Comparison of ENCODE assay signal across 21 mouse cellular contexts in the genomic region with DNA sequence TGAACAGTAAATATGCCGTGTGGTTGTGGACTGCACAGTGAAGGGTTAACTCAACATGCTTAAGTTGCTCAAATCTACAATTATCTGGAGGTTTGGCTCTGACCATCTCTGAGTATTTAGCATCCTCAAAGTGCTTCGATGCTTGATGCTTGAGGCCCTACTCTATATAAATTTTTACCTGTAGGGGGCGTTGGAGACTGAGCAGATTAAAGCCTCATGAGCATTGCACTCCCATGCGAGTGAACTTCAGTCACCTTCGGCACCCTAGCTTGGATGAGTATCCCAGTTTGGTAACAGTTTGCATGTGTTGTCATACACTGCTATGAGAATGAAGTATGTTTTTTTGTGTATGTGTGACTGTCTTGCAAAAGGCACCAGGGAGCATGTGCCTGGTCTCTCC. TPM values are rescaled to one million over a fixed set of nuclear protein-coding genes. Genes with fewer than 3 reads are reported as not detected.
A peak's percentile ranks its signal among the peaks of the same experiment; 100 is the strongest.
DNase-seq lines count a peak whose midpoint lies in the region; TF ChIP-seq lines count a peak whose summit lies in the region.
"Had no signal": no experiment of that assay in that cellular context is flagged by ENCODE, and none has a peak within 500 bp of the region (broad histone marks: within the 10 kb centered on the region; RNA-seq: fewer than 3 reads in every experiment).

No protein-coding gene starts in this region.

- no peak overlapping the region for H3K4me3 ChIP-seq in layer of hippocampus, adult 2 months
- H3K4me3 ChIP-seq: forebrain, embryonic 12.5 days; hindbrain, embryonic 13.5 days; midbrain, embryonic 15.5 days; neural tube, embryonic 12.5 days; stomach, embryonic 15.5 days had no signal

- TF ChIP-seq CTCF in layer of hippocampus, adult 2 months (conservative IDR thresholded peaks at IDR 0.05): peak; percentile 64

- no peak overlapping the region for H3K27ac ChIP-seq in layer of hippocampus, adult 2 months
- H3K27ac ChIP-seq: forebrain, embryonic 12.5 days; hindbrain, embryonic 13.5 days; macrophage; midbrain, embryonic 15.5 days; neural tube, embryonic 12.5 days; stomach, embryonic 15.5 days had no signal

- DNase-seq in embryo, embryonic 10.5 days (ENCODE audit: low spot score): peak; percentile 23
- DNase-seq in embryo, embryonic 10 days (ENCODE audit: low spot score): no peak
- DNase-seq in layer of hippocampus, adult 2 months (ENCODE audit: low spot score in 2 of 2): no peak
- no peak for DNase-seq in layer of hippocampus, postnatal 36 days
- peak; percentile 22 for DNase-seq in A20 (ENCODE audit: low read depth, low spot score)
- DNase-seq in c-Kit-positive CD71-negative TER-119-negative erythroid progenitor cells, embryonic 14.5 days (ENCODE audit: low read depth): peak; percentile 3
- DNase-seq in right cerebral cortex, adult 2 months (ENCODE audit: low spot score in 2 of 2): no peak
- DNase-seq in cerebellum, postnatal 10 days: no peak
- DNase-seq: cerebellum, adult 2 months; gastrocnemius, postnatal 14 days; kidney, adult 9 months had no signal

RNA-seq across cellular contexts. Expression of gene Gm4922, which starts 16.7 kb away (rescaled TPM):
- total RNA-seq in layer of hippocampus, adult 2 months (2021): not detected
- not detected for total RNA-seq in layer of hippocampus, postnatal 36 days (2021)
- total RNA-seq: adrenal gland, adult 18-20 months; gastrocnemius, postnatal 14 days; layer of hippocampus, adult 18-20 months; left cerebral cortex, postnatal 14 days; liver, adult 2 months had no signal

RNA-seq across cellular contexts. Expression of gene Arfgef3, which starts 26.2 kb away (rescaled TPM):
- total RNA-seq in layer of hippocampus, adult 2 months (2021): 10 to 100 TPM; 86.1 to 87.7 TPM
- total RNA-seq in layer of hippocampus, postnatal 36 days (2021): 10 to 100 TPM; 82.8 to 83.0 TPM

Comparison
In these comparisons a context has a peak if more than half of its experiments do, and no peak if none do; other contexts are left out.
1. DNase-seq: peak in embryo, embryonic 10.5 days (single experiment), A20 (single experiment) and c-Kit-positive CD71-negative TER-119-negative erythroid progenitor cells, embryonic 14.5 days (single experiment); none in embryo, embryonic 10 days (single experiment), layer of hippocampus, adult 2 months (0 of 2), layer of hippocampus, postnatal 36 days (0 of 2), right cerebral cortex, adult 2 months (0 of 2) and cerebellum, postnatal 10 days (0 of 2).